Mouse (Mus musculus) CH12.LX (cell line): ENCODE results near the gene Ggt5. TPM values are rescaled to one million over a fixed set of nuclear protein-coding genes. Genes with fewer than 3 reads are reported as not detected.

Source experiments
- DNase-seq: peaks from one replicate; pipeline ENCODE4 v3.0.0-alpha.2; 2013; ENCODE audit errors: extremely low read depth
- H3K27ac ChIP-seq: 2 replicates; pipeline ENCODE4 v1.5.1; 2012; ENCODE audit warnings: low read depth, mild to moderate bottlenecking, control low read depth, moderate library complexity; ENCODE audit not compliant: insufficient read depth
- H3K27me3 ChIP-seq: replicated peaks from 2 replicates; pipeline ENCODE3; 2012; ENCODE audit warnings: inconsistent platforms
- H3K36me3 ChIP-seq, 2 experiments: replicated peaks in 1 of 2; 2 replicates each; pipeline versions ENCODE3 to v1.6.1; 2012; ENCODE audit warnings: inconsistent platforms in 1 of 2, low read length in 1 of 2, mild to moderate bottlenecking in 1 of 2, mixed read lengths in 1 of 2, moderate library complexity in 1 of 2; ENCODE audit not compliant: control insufficient read depth in 1 of 2, insufficient read depth in 1 of 2
- H3K4me1 ChIP-seq, 2 experiments: 2 replicates each; pipeline ENCODE4 v1.6.1; 2012; ENCODE audit warnings: inconsistent platforms in 1 of 2, moderate library complexity in 1 of 2; ENCODE audit not compliant: insufficient read depth in 2 of 2, control insufficient read depth in 1 of 2
- H3K4me2 ChIP-seq: 2 replicates; pipeline ENCODE4 v1.6.1; 2012; ENCODE audit warnings: low read depth, mild to moderate bottlenecking, control low read depth; ENCODE audit not compliant: poor library complexity, insufficient read depth, severe bottlenecking
- H3K4me3 ChIP-seq, 3 experiments: fragments of 150-350 bp in 1 of 3; sonication (generic) in 1 of 3; replicated peaks in 1 of 3; 2 replicates each; pipeline versions ENCODE3 to v1.5.1; 2011 to 2012; ENCODE audit warnings: low read depth in 2 of 3, low read length in 2 of 3, mild to moderate bottlenecking in 2 of 3, moderate library complexity in 2 of 3, control low read depth in 1 of 3, improper control_type of control experiment in 1 of 3, inconsistent platforms in 1 of 3, mixed read lengths in 1 of 3; ENCODE audit not compliant: poor library complexity in 1 of 3
- H3K79me2 ChIP-seq: replicated peaks from 2 replicates; pipeline ENCODE4 v1.6.1; 2012; ENCODE audit warnings: mild to moderate bottlenecking, moderate library complexity; ENCODE audit not compliant: control insufficient read depth, poor library complexity, insufficient read depth, severe bottlenecking; ENCODE audit errors: extremely low read depth
- H3K9ac ChIP-seq: 2 replicates; pipeline ENCODE4 v1.6.1; 2012; ENCODE audit warnings: low read depth, mild to moderate bottlenecking, control low read depth, moderate library complexity; ENCODE audit not compliant: insufficient read depth
- H3K9me3 ChIP-seq: replicated peaks from 2 replicates; pipeline ENCODE3; 2012; ENCODE audit warnings: low read length, inconsistent platforms, mixed read lengths
- CHD1 ChIP-seq: IDR thresholded peaks from 2 replicates; pipeline ENCODE4 v1.6.1; 2012; ENCODE audit warnings: low read depth, low read length, improper control_type of control experiment, inconsistent platforms
- CTCF ChIP-seq, 2 experiments: IDR thresholded peaks in 1 of 2; conservative IDR thresholded peaks in 1 of 2; 2 replicates each; pipeline ENCODE4 v1.5.1; 2011 to 2012; ENCODE audit warnings: low read depth in 2 of 2, low read length in 2 of 2, improper control_type of control experiment in 1 of 2, inconsistent platforms in 1 of 2, mild to moderate bottlenecking in 1 of 2, moderate library complexity in 1 of 2
- EP300 ChIP-seq: IDR thresholded peaks from 2 replicates; pipeline ENCODE4 v1.6.1; 2011; ENCODE audit warnings: low read length, improper control_type of control experiment
- GABPA ChIP-seq: IDR thresholded peaks from 2 replicates; pipeline ENCODE4 v1.6.1; 2012; ENCODE audit warnings: low read depth, low read length, improper control_type of control experiment, inconsistent platforms; ENCODE audit not compliant: insufficient replicate concordance
- MXI1 ChIP-seq: IDR thresholded peaks from 2 replicates; pipeline ENCODE4 v1.6.1; 2011; ENCODE audit warnings: mild to moderate bottlenecking, low read depth, low read length, improper control_type of control experiment
- PAX5 ChIP-seq: IDR thresholded peaks from 2 replicates; pipeline ENCODE4 v1.6.1; 2012; ENCODE audit warnings: low read length, inconsistent platforms, mixed read lengths
- RAD21 ChIP-seq: IDR thresholded peaks from 2 replicates; pipeline ENCODE4 v1.6.1; 2011; ENCODE audit warnings: low read depth, mild to moderate bottlenecking, low read length, improper control_type of control experiment, moderate library complexity
- SMC3 ChIP-seq: IDR thresholded peaks from 2 replicates; pipeline ENCODE4 v1.6.1; 2011; ENCODE audit warnings: low read depth, low read length, improper control_type of control experiment
- TBP ChIP-seq: conservative IDR thresholded peaks from 2 replicates; pipeline ENCODE4 v1.6.1; 2011; ENCODE audit warnings: low read depth, low read length, improper control_type of control experiment
- USF2 ChIP-seq: conservative IDR thresholded peaks from 2 replicates; pipeline ENCODE4 v1.6.1; 2011; ENCODE audit warnings: low read depth, low read length, improper control_type of control experiment
- ZC3H11A ChIP-seq: IDR thresholded peaks from 2 replicates; pipeline ENCODE4 v1.6.1; 2012; ENCODE audit warnings: low read depth, mild to moderate bottlenecking, inconsistent platforms, low read length, improper control_type of control experiment
- ZKSCAN1 ChIP-seq: IDR thresholded peaks from 2 replicates; pipeline ENCODE4 v1.6.1; 2012; ENCODE audit warnings: low read depth, inconsistent platforms, low read length, improper control_type of control experiment, borderline replicate concordance
- dilution Hi-C: fragments of 300-500 bp; cut with MboI; formaldehyde crosslinking; loops from 2 replicates; pipeline ENCODE4 v1.14.3; 2020; ENCODE audit warnings: low sequenced_read_pairs; ENCODE audit not compliant: extremely low pct_unique_long_range_greater_than_20kb, extremely low pct_ligation_motif_present
- in situ Hi-C: fragments of 300-500 bp; cut with MboI; formaldehyde crosslinking; loops from 3 replicates; pipeline ENCODE4 v1.14.3; 2019; ENCODE audit warnings: low sequenced_read_pairs, low pct_ligation_motif_present, low pct_unique_long_range_greater_than_20kb, mixed read lengths
- polyA plus RNA-seq: library from polyadenylated mRNA; unstranded; fragments of >175 nt; gene quantifications from 2 replicates; pipeline ENCODE4 v1.2.1, GENCODE M21; 2012; ENCODE audit warnings: low read depth; ENCODE audit not compliant: insufficient read length
- total RNA-seq, 2 experiments: library from RNA; depleted of rRNA; stranded (reverse); fragments of 300-350 nt in 1 of 2; fragments of >200 nt in 1 of 2; gene quantifications; 2 replicates each; pipeline ENCODE4 v1.2.3; 2012 to 2014

Ggt5 gene
- total and polyA plus RNA-seq, 3 experiments: not detected

DNA sequence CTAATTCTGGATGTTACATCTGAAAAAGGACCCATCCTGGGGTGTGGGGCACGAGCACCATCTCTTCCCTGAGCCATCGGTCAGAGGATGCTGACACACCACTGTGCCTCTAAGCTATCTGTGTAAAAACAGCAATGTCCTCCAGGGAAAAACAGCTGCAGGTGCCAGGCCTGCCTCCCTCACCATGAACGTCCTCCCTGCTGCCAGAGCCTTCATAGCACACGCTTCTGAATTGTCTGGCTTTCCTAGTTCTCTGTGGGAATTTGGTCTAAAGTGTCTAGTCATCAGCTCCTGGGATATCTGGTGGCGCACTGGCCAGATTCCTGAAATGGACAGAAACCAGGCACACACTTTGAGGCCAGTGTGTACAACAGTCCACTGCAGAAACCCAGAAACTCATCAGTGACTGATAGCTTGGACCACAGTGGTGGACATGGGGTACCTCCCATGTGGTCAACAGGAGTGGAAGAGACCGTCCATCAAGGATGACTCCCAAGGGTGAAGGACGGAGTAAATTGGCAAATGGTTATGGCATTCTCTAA lies 11.1 kb downstream of the Ggt5 start:
- Histone ChIP-seq H3K9ac (no peak overlapping the region), H3K4me3 (no peak overlapping the region), H3K4me1 (peaks cover 0 to 5% of the 10 kb centered on the region in 2 experiments; a peak in 1 of 4 replicates)
- TF ChIP-seq USF2: no peak
- no peak for TF ChIP-seq ZC3H11A
- TF ChIP-seq EP300: no peak
- TF ChIP-seq GABPA: no peak
- TF ChIP-seq, all 38 proteins: peak for 0
- no peak overlapping the region for H3K27ac ChIP-seq
- peaks cover 13% of the 10 kb centered on the region for H3K9me3 ChIP-seq
- H3K36me3 ChIP-seq: no peaks in the 10 kb centered on the region
- no peak overlapping the region for H3K4me2 ChIP-seq
- no peaks in the 10 kb centered on the region for H3K27me3 ChIP-seq
- no peaks in the 10 kb centered on the region for H3K79me2 ChIP-seq
- dilution Hi-C loops (no loop called here), in situ Hi-C loops (no loop called here)
- no peak for DNase-seq

GRCm38 (mm10) chr10:75605162-75605846 lies 16.2 kb downstream of the Ggt5 start:
- no peaks in the 10 kb centered on the region for H3K27me3 ChIP-seq
- H3K27ac ChIP-seq: no peak overlapping the region
- in situ Hi-C loops (no loop called here), dilution Hi-C loops (no loop called here)
- H3K36me3 ChIP-seq: no peaks in the 10 kb centered on the region
- H3K4me2 ChIP-seq: no peak overlapping the region
- peaks cover 0 to 10% of the 10 kb centered on the region in 2 experiments; a peak in 1 of 4 replicates for H3K4me1 ChIP-seq
- H3K4me3 ChIP-seq: no peak overlapping the region
- H3K9me3 ChIP-seq: no peaks in the 10 kb centered on the region
- peak; percentile 28 for DNase-seq
- H3K9ac ChIP-seq: no peak overlapping the region
- no peaks in the 10 kb centered on the region for H3K79me2 ChIP-seq
- TF ChIP-seq ZKSCAN1 (no peak), MXI1 (no peak), SMC3 (peak; percentile 20), CTCF (conservative IDR thresholded peaks at IDR 0.05 in 1 of 2, IDR thresholded peaks at IDR 0.05 in 1 of 2; ENCODE audit: low read depth in 2 of 2, low read length in 2 of 2) (peak in 1 of 2 experiments; percentile 66; a peak in 2 of 4 replicates), CHD1 (no peak), RAD21 (no peak; the same call in 1 of the 2 replicates), TBP (no peak)

DNA sequence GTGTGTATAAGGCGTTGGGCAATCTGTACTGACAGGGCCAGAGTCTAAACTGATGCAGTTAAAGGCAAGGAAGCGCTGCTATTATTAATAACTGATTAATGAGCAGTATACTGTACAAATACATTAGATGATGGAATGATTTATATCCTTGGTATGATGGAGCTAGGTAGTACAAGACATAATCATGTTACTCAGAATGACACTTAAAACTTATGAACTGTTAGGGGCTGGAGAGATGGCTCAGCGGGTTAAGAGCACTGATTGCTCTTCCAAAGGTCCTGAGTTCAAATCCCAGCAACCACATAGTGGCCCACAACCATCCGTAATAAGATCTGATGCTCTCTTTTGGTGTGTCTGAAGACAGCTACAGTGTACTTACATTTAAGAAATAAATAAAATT lies 18.1 kb downstream of the Ggt5 start:
- no peaks in the 10 kb centered on the region for H3K9me3 ChIP-seq
- H3K4me1 ChIP-seq: peaks cover 0 to 10% of the 10 kb centered on the region in 2 experiments; a peak in 1 of 4 replicates
- H3K27me3 ChIP-seq: no peaks in the 10 kb centered on the region
- H3K4me3 ChIP-seq: no peak overlapping the region
- dilution Hi-C loops (no loop called here), in situ Hi-C loops (no loop called here)
- H3K4me2 ChIP-seq: no peak overlapping the region
- no peak for DNase-seq
- no peaks in the 10 kb centered on the region for H3K36me3 ChIP-seq
- TF ChIP-seq PAX5 (no peak), TBP (0 out of 2 replicates have a peak, but pooled peaks have one; percentile 62)
- no peaks in the 10 kb centered on the region for H3K79me2 ChIP-seq
- no peak overlapping the region for H3K9ac ChIP-seq
- H3K27ac ChIP-seq: no peak overlapping the region
